Mouse (Mus musculus) C2C12 (cell line): ENCODE results near the gene Zgrf1. TPM values are rescaled to one million over a fixed set of nuclear protein-coding genes. Genes with fewer than 3 reads are reported as not detected.

ENCODE experiments used
- H3K27me3 ChIP-seq: one replicate; pipeline ENCODE4 v1.6.1; 2011; ENCODE audit not compliant: control insufficient read depth, insufficient read depth, insufficient read length
- H3K36me3 ChIP-seq: one replicate; pipeline ENCODE4 v1.6.1; 2011; ENCODE audit not compliant: control insufficient read depth, insufficient read depth
- H3K4me3 ChIP-seq: one replicate; pipeline ENCODE4 v1.5.1; 2011; ENCODE audit warnings: mild to moderate bottlenecking, control low read depth; ENCODE audit not compliant: poor library complexity, insufficient read depth, severe bottlenecking
- H3K79me2 ChIP-seq: one replicate; pipeline ENCODE4 v1.6.1; 2011; ENCODE audit not compliant: control insufficient read depth, insufficient read depth
- H3K79me3 ChIP-seq: one replicate; pipeline ENCODE4 v1.6.1; 2011; ENCODE audit warnings: low read depth, control low read depth
- H3ac ChIP-seq: one replicate; pipeline ENCODE3; 2011; ENCODE audit warnings: low read depth; ENCODE audit not compliant: control insufficient read depth, insufficient read length
- CEBPB ChIP-seq: IDR thresholded peaks from one replicate; pipeline ENCODE4 v1.6.1; 2011; ENCODE audit warnings: low read depth, mild to moderate bottlenecking, control low read depth, moderate library complexity
- CTCF ChIP-seq: IDR thresholded peaks from one replicate; pipeline ENCODE4 v1.5.1; 2011; ENCODE audit not compliant: control insufficient read depth, insufficient read depth, insufficient read length
- FOSL1 ChIP-seq: IDR thresholded peaks from one replicate; pipeline ENCODE4 v1.8.0; 2011; ENCODE audit warnings: mild to moderate bottlenecking, low read length; ENCODE audit not compliant: poor library complexity, insufficient read depth, severe bottlenecking
- MAX ChIP-seq: IDR thresholded peaks from one replicate; pipeline ENCODE4 v1.6.1; 2011; ENCODE audit warnings: mild to moderate bottlenecking, control low read depth
- MYOD1 ChIP-seq: IDR thresholded peaks from one replicate; pipeline ENCODE4 v1.6.1; 2011; ENCODE audit warnings: low read depth; ENCODE audit not compliant: control insufficient read depth, insufficient read length
- MYOG ChIP-seq: IDR thresholded peaks from one replicate; pipeline ENCODE4 v1.6.1; 2011; ENCODE audit not compliant: control insufficient read depth, insufficient read length; ENCODE audit errors: extremely low read depth
- USF1 ChIP-seq: IDR thresholded peaks from one replicate; pipeline ENCODE4 v1.6.1; 2011; ENCODE audit warnings: low read depth, mild to moderate bottlenecking, control low read depth, moderate library complexity
- polyA plus RNA-seq: library from polyadenylated mRNA; unstranded; fragments of >200 nt; fragmentation: generic; extraction: Trizol; gene quantifications from one replicate; pipeline ENCODE4 v1.2.1, GENCODE M21; 2012; ENCODE audit warnings: missing spikeins

Gene Zgrf1
- polyA plus RNA-seq, 1 experiment: 1.6 TPM

- Histone ChIP-seq H3K79me3 (no peaks in the 10 kb centered on the region), H3K79me2 (no peaks in the 10 kb centered on the region), H3K36me3 (no peaks in the 10 kb centered on the region), H3K27me3 (peaks cover 38% of the 10 kb centered on the region), H3ac (no peak overlapping the region), H3K4me3 (no peak overlapping the region)
- TF ChIP-seq MYOD1 (no peak), FOSL1 (no peak), CTCF (no peak), USF1 (no peak), CEBPB (no peak), MAX (no peak), MYOG (no peak)
Observed at GRCm38 (mm10) chr3:127634984-127635349, 81.7 kb downstream of the Zgrf1 start.

- no peak for TF ChIP-seq FOSL1
- no peak for TF ChIP-seq CEBPB
- no peak for TF ChIP-seq MYOG
- TF ChIP-seq MAX: no peak
- TF ChIP-seq CTCF: no peak
- no peak for TF ChIP-seq USF1
- no peak for TF ChIP-seq MYOD1
- H3K4me3 ChIP-seq: no peak overlapping the region
- peaks cover 13% of the 10 kb centered on the region for H3K27me3 ChIP-seq
- no peaks in the 10 kb centered on the region for H3K36me3 ChIP-seq
- H3K79me3 ChIP-seq: no peaks in the 10 kb centered on the region
- H3ac ChIP-seq: no peak overlapping the region
- H3K79me2 ChIP-seq: no peaks in the 10 kb centered on the region
Observed at GRCm38 (mm10) chr3:127639875-127640761, 86.8 kb downstream of the Zgrf1 start.

DNA sequence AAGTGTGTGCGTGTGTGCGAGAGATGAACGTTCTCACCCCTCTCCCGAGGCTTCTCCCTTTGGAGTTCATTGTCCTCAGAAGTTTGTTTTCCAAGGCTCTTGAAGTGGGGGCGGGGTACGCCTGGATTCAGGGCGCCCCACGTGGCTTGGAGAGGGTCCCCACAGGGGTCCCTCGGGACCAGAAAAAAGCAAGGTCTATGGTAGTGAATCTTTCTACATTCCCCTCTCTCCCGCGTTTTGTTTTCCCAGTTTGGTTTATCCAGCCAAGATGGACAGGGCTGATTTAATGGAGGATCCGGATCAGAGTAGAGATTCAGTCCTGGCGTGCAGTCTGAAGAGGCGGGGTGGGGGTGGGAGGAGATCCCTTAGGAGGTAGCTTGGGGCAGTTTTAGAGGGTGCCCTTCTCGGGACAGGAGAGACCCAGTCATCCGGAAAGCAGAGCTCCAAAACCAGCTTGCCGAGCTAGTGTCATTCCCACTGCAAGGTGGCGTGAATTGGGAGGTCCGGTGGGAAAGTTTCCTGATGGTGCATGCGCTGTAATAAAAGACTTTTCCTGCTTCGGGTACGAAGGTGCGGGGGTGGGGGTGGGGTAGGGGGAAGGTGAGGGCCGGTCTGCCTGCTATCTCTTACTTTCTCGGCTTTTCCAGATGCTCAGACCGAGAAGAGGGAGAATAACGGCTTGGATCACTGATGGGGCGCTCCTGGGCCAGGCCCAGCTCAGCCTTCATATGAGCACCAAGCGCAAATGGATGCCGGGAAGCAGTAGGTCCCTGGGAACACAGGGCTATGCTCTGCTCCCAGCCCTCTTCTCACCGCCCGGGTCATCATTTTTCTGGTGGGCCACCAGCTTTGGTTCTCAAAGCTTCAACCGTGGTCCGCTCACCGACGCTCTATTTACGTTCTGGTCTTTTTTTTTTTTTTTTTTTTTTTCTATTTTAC is 87.7 kb downstream of the Zgrf1 start:
- peaks cover 15% of the 10 kb centered on the region for H3K27me3 ChIP-seq
- H3K4me3 ChIP-seq: no peak overlapping the region
- H3K79me3 ChIP-seq: no peaks in the 10 kb centered on the region
- H3ac ChIP-seq: no peak overlapping the region
- no peaks in the 10 kb centered on the region for H3K36me3 ChIP-seq
- no peaks in the 10 kb centered on the region for H3K79me2 ChIP-seq
- no peak for TF ChIP-seq CTCF
- TF ChIP-seq USF1: no peak
- no peak for TF ChIP-seq FOSL1
- no peak for TF ChIP-seq MYOD1
- TF ChIP-seq CEBPB: no peak
- TF ChIP-seq MYOG: no peak

GRCm38 (mm10) chr3:127642211-127642610 is 88.9 kb downstream of the Zgrf1 start:
- no peak overlapping the region for H3K4me3 ChIP-seq
- H3K36me3 ChIP-seq: no peaks in the 10 kb centered on the region
- H3K27me3 ChIP-seq: peaks cover 15% of the 10 kb centered on the region
- H3K79me3 ChIP-seq: no peaks in the 10 kb centered on the region
- no peaks in the 10 kb centered on the region for H3K79me2 ChIP-seq
- TF ChIP-seq USF1: no peak
- no peak for TF ChIP-seq MYOD1
- TF ChIP-seq CEBPB: no peak
- TF ChIP-seq MAX: no peak
- TF ChIP-seq CTCF: no peak
- TF ChIP-seq FOSL1: no peak
- TF ChIP-seq MYOG: no peak
- no peak overlapping the region for H3ac ChIP-seq

DNA sequence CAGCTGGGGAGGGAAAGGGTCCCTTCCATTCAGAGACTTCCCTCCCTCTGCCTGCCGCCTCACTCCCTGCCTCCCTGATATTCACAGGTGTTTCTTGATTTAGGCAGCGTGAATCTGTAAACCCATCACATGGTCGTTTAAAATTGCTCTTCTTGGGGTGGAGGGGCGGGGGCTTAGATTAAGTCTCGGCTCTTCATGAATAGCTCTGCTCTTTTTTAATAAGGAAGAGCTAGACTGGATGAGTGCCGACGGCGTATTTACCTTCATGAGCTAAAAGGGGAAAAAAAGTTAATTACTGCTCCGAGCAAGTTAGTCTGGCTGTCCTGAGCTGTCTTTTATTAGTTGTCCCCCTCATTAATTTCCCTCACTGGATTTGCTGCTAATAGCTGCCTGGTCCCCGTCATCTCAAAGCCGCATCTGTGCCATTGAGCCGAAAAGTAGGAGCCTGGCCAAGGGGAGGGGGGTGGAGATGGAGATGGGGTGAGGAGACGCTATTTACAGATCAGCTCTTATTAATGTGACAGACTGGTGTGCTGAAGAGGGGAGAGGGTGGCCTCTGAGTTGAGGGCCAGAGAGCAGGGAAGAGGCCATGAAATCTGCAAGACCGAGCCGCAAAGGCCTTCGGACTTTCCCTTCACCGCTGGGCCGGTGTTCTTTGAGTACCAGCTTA is 93.0 kb downstream of the Zgrf1 start:
- Histone ChIP-seq H3K79me2 (no peaks in the 10 kb centered on the region), H3ac (no peak overlapping the region), H3K79me3 (no peaks in the 10 kb centered on the region), H3K36me3 (no peaks in the 10 kb centered on the region), H3K4me3 (no peak overlapping the region), H3K27me3 (peaks cover 4% of the 10 kb centered on the region)
- TF ChIP-seq FOSL1: no peak
- no peak for TF ChIP-seq CTCF
- TF ChIP-seq MYOG: no peak
- TF ChIP-seq MAX: no peak
- no peak for TF ChIP-seq USF1
- TF ChIP-seq CEBPB: no peak
- TF ChIP-seq MYOD1: no peak
